Mouse (Mus musculus) C2C12 (cell line): ENCODE measurements at regions not wholly inside any gene's neighbourhood (a gene's known extent, or its start where the extent isn't known, plus 50 kb on each side); places are given as distances from the start of the nearest gene placed in this dataset.

Experiments used
- CTCF ChIP-seq: IDR thresholded peaks from one replicate; pipeline ENCODE4 v1.5.1; 2011; ENCODE audit not compliant: control insufficient read depth, insufficient read depth, insufficient read length
- MYOD1 ChIP-seq: IDR thresholded peaks from one replicate; pipeline ENCODE4 v1.6.1; 2011; ENCODE audit warnings: low read depth; ENCODE audit not compliant: control insufficient read depth, insufficient read length

GRCm38 (mm10) chr9:84381942-84382341, 457.0 kb downstream of the Bckdhb start:
- TF ChIP-seq MYOD1 (no peak), CTCF (no peak)
